Mouse (Mus musculus) adrenal gland, postnatal 10 days (tissue): Measurements from ENCODE around the gene Stk39. TPM values are rescaled to one million over a fixed set of nuclear protein-coding genes. Genes with fewer than 3 reads are reported as not detected.

ENCODE experiments used
- DNase-seq: peaks from one replicate; pipeline ENCODE4 v3.0.0; 2021; ENCODE audit warnings: mixed read lengths
- total RNA-seq, 2 experiments: library from RNA; stranded (reverse); gene quantifications; 2 replicates each; pipeline ENCODE4 v1.2.3; 2021

Stk39 gene
- total RNA-seq, 2 experiments from 2014 or later = 50.2 to 69.4 TPM

GRCm38 (mm10) chr2:68229081-68229480 is 243.0 kb downstream of the Stk39 start:
- DNase-seq = no peak

- DNase-seq = peak; percentile 46
Measured at GRCm38 (mm10) chr2:68222227-68222873, 249.7 kb downstream of the Stk39 start.

GRCm38 (mm10) chr2:68221226-68221625 is 250.8 kb downstream of the Stk39 start:
- no peak for DNase-seq

GRCm38 (mm10) chr2:68219823-68220222 is 252.2 kb downstream of the Stk39 start:
- no peak for DNase-seq

GRCm38 (mm10) chr2:68215176-68215575 is 256.9 kb downstream of the Stk39 start:
- no peak for DNase-seq

GRCm38 (mm10) chr2:68214400-68214799 is 257.7 kb downstream of the Stk39 start:
- no peak for DNase-seq

- DNase-seq = no peak
Measured at GRCm38 (mm10) chr2:68211443-68211842, 260.6 kb downstream of the Stk39 start.

GRCm38 (mm10) chr2:68196245-68196644 is 275.8 kb downstream of the Stk39 start:
- DNase-seq = no peak

- DNase-seq = no peak
Measured at GRCm38 (mm10) chr2:68194444-68194843, 277.6 kb downstream of the Stk39 start.

- no peak for DNase-seq
Measured at GRCm38 (mm10) chr2:68193465-68193837, 278.6 kb downstream of the Stk39 start.

GRCm38 (mm10) chr2:68192605-68193464 is 279.2 kb downstream of the Stk39 start:
- no peak for DNase-seq

- DNase-seq = no peak
Measured at GRCm38 (mm10) chr2:68176425-68176824, 295.6 kb downstream of the Stk39 start.

GRCm38 (mm10) chr2:68171306-68171705 is 300.8 kb downstream of the Stk39 start:
- DNase-seq = peak; percentile 39

- no peak for DNase-seq
Measured at GRCm38 (mm10) chr2:68162012-68162411, 310.1 kb downstream of the Stk39 start.

- no peak for DNase-seq
Measured at GRCm38 (mm10) chr2:68160566-68160965, 311.5 kb downstream of the Stk39 start.

Other genes starting within 250 kb of the Stk39 start
- gene 4933409G03Rik, start 110.1 kb upstream of the Stk39 start, total RNA-seq = not detected
- not detected for gene 4932414N04Rik, start 184.2 kb upstream of the Stk39 start, total RNA-seq